In the genomic region with DNA sequence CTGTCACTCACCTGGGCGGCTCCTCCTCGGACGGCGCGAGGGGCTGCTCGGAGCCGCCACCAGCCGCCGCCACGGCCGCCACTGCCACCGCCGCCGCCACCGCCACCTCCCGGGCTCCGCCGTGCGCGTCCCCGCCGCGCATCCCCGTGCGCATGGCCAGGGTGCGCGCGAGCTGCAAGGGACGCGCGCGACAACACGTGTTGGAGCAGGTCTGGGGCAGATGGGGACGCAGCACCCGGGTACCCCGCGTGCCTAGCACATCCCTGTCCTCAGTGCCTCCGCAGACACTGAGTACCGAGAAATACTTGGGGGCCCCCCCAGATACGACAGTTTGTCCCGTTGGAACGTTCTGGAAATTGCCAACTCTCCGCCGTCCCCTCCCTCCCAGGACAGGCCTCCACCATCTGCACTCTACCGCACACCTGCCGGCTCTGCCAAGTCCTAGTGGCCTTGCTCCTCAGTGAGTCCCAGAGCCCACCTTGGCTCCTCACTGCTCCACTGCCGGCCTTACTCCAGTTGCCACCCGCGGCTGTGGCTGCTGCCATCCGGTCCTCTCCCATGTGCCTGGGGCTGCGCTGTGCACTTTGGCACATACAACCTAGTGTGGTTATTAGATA, we compare ENCODE assay signal across 7 mouse cellular contexts. TPM values are rescaled to one million over a fixed set of nuclear protein-coding genes. Genes with fewer than 3 reads are reported as not detected.
DNase-seq lines count a peak whose midpoint lies in the region; ATAC-seq and TF ChIP-seq lines count a peak whose summit lies in the region.

Gene Lingo3 (minus strand): TSS at position 109 of the 617 bp plus-strand sequence.

- intact Hi-C loops in left cerebral cortex, postnatal 4 days (cut with DNase I) = no loop called here

- TF ChIP-seq CTCF in testis, adult 2 months (IDR thresholded peaks at IDR 0.05; ENCODE audit: control insufficient read depth, insufficient read depth, insufficient replicate concordance, low read depth, low read length) = no peak

- peaks cover 10% of the 10 kb centered on the region for H3K4me1 ChIP-seq in testis, adult 2 months (ENCODE audit: control insufficient read depth, insufficient read depth, low read length)
- peaks cover 12% of the 10 kb centered on the region for H3K4me1 ChIP-seq in heart, embryonic 16.5 days (ENCODE audit: control insufficient read depth, insufficient read depth, low read length)

- H3K4me2 ChIP-seq in heart, embryonic 16.5 days (ENCODE audit: low read depth, low read length) = peak within 1 kb of the TSS; percentile 79

- no peak for DNase-seq in testis, postnatal 14 days (ENCODE audit: low spot score)
- peak; percentile 78 to 82 for DNase-seq in cerebellum, postnatal 36 days
- peak; percentile 58 for DNase-seq in left cerebral cortex, postnatal 4 days
- peak; percentile 61 for DNase-seq in retina, embryonic 14.5 days (ENCODE audit: low spot score)
- no peak for DNase-seq in ovary, postnatal 14 days (ENCODE audit: low spot score)

- H3K36me3 ChIP-seq in testis, adult 2 months (ENCODE audit: control insufficient read depth, insufficient read depth, low read length) = no peaks in the 10 kb centered on the region
- no peaks in the 10 kb centered on the region for H3K36me3 ChIP-seq in heart, embryonic 16.5 days (ENCODE audit: control insufficient read depth, insufficient read depth)

- WGBS in heart, embryonic 16.5 days = 6% methylated on average over 48 of the region's 51 CpGs

- no peak within 1 kb of the TSS for H3K27ac ChIP-seq in testis, adult 2 months (ENCODE audit: control insufficient read depth, insufficient read depth, low read depth, low read length)
- H3K27ac ChIP-seq in heart, embryonic 16.5 days (ENCODE audit: low read length) = no peak within 1 kb of the TSS

- ATAC-seq in heart, embryonic 16.5 days (replicated peaks; ENCODE audit: extremely low read depth, insufficient read depth, low FRiP score) = no peak

- H3K27me3 ChIP-seq in testis, adult 2 months (ENCODE audit: control insufficient read depth, insufficient read depth, low read length) = no peaks in the 10 kb centered on the region
- peaks cover 26% of the 10 kb centered on the region for H3K27me3 ChIP-seq in heart, embryonic 16.5 days (ENCODE audit: control insufficient read depth, insufficient read depth, low read length)

- TF ChIP-seq POLR2A in testis, adult 2 months (IDR thresholded peaks at IDR 0.05; ENCODE audit: control insufficient read depth, low read depth, low read length) = no peak

- peak within 1 kb of the TSS; percentile 57 for H3K9ac ChIP-seq in heart, embryonic 16.5 days (ENCODE audit: low read length)

- no peaks in the 10 kb centered on the region for H3K9me3 ChIP-seq in heart, embryonic 16.5 days (replicated peaks; ENCODE audit: control insufficient read depth, low read length)

- H3K4me3 ChIP-seq in testis, adult 2 months (ENCODE audit: control insufficient read depth, low read depth, low read length) = peak within 1 kb of the TSS; percentile 31; the same call in 1 of the 2 replicates
- H3K4me3 ChIP-seq in heart, embryonic 16.5 days (ENCODE audit: low read length) = peak within 1 kb of the TSS; percentile 54

RNA-seq across cellular contexts. Expression of gene Lingo3, which starts in this region (rescaled TPM):
- polyA plus RNA-seq in testis, adult 2 months (2012; rRNA removed) = 0.16 and 0.26 TPM in 2 replicates
- polyA plus RNA-seq in heart, embryonic 16.5 days (2015; fragmentation: Nextera tagmentation; extraction: Ambion mirVana) = 0.39 and 0.84 TPM in 2 replicates
- total RNA-seq in left cerebral cortex, postnatal 4 days (2021) = 10 to 100 TPM; 21.4 to 24.6 TPM

Comparison
In these comparisons a context has a peak if more than half of its experiments do, and no peak if none do; other contexts are left out.
1. DNase-seq: peak in cerebellum, postnatal 36 days (2 of 2), left cerebral cortex, postnatal 4 days (single experiment) and retina, embryonic 14.5 days (single experiment); none in testis, postnatal 14 days (single experiment) and ovary, postnatal 14 days (single experiment).